Comparison of ENCODE assay signal across 9 mouse cellular contexts in the genomic region with DNA sequence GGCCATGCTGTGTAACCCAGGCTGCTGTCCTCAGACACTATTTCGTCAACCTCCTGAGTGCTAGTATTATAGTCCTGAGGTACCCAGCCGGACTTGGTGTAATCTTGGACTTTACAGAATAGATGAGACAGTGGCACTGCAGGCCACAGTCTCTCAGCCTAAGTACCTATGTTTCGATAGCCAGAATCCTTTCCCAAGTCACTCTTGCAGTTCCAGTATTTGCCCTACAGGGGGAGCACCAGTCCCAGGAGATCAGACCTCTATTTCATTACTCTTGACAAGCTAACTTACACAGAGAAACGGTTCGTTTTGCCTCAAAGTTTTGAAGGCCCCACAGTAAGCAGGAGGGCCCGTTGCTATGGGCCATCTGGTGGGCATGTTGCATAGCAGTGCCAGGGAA. TPM values are rescaled to one million over a fixed set of nuclear protein-coding genes. Genes with fewer than 3 reads are reported as not detected.
DNase-seq lines count a peak whose midpoint lies in the region; ATAC-seq and TF ChIP-seq lines count a peak whose summit lies in the region.
"Had no signal": no experiment of that assay in that cellular context is flagged by ENCODE, and none has a peak within 500 bp of the region (broad histone marks: within the 10 kb centered on the region; RNA-seq: fewer than 3 reads in every experiment).

No protein-coding gene starts in this region.

- H3K27ac ChIP-seq in cerebellum, adult 2 months (ENCODE audit: insufficient read depth, low read length): no peak overlapping the region

- H3K4me3 ChIP-seq in cerebellum, adult 2 months (replicated peaks; ENCODE audit: insufficient read depth, low read depth, low read length): no peak overlapping the region

- WGBS in cerebellum, adult 2 months: 28% methylated on average over 6 of the region's 6 CpGs
- whole genome bisulfite sequencing in large intestine, adult 2 months: 24% methylated on average over 6 of the region's 6 CpGs

- peak in 1 of 2 experiments; percentile 9 for DNase-seq in cerebellum, adult 2 months
- no peak for DNase-seq in cerebellum, adult 11-12 months
- DNase-seq in ovary, postnatal 14 days (ENCODE audit: low spot score): peak; percentile 58
- DNase-seq in ovary, postnatal 10 days (ENCODE audit: low spot score): no peak
- DNase-seq in embryo, embryonic 11 days: peak; percentile 42
- peak; percentile 50 for DNase-seq in large intestine, adult 2 months (ENCODE audit: low read depth, low spot score)
- peak; percentile 77 for DNase-seq in lung, postnatal 36 days

- TF ChIP-seq CTCF in cerebellum, adult 2 months (IDR thresholded peaks at IDR 0.05; ENCODE audit: borderline replicate concordance, insufficient read depth, low read depth, low read length): peak; percentile 19; the same call in 1 of the 2 replicates

- H3K27me3 ChIP-seq in cerebellum, adult 2 months (ENCODE audit: control insufficient read depth, insufficient read depth, low read length): no peaks in the 10 kb centered on the region; the same call in 1 of the 2 replicates

- no peak for ATAC-seq in erythroid progenitor cell, adult 5-6 weeks (replicated peaks; ENCODE audit: low FRiP score, poor library complexity, severe bottlenecking)

- no peaks in the 10 kb centered on the region for H3K4me1 ChIP-seq in cerebellum, adult 2 months (ENCODE audit: control insufficient read depth, insufficient read depth, low read length)

- TF ChIP-seq POLR2A in cerebellum, adult 2 months (IDR thresholded peaks at IDR 0.05; ENCODE audit: borderline replicate concordance, insufficient read depth, low read length): no peak

RNA-seq across cellular contexts. Expression of gene Cyp2b19, which starts 21.5 kb away (rescaled TPM):
- polyA plus RNA-seq in cerebellum, adult 2 months (2012; rRNA removed): not detected in 2 replicates
- polyA plus RNA-seq in large intestine, adult 2 months (2012; rRNA removed): not detected in 2 replicates
- not detected in 2 replicates for total RNA-seq in erythroid progenitor cell, adult 5-6 weeks (2015; ENCODE audit: low replicate concordance)
- total RNA-seq in erythroid progenitor cell, adult 5-6 weeks (2017; ENCODE audit: low replicate concordance): not detected in 2 replicates
- total RNA-seq: heart, postnatal 14 days had no signal

RNA-seq across cellular contexts. Expression of gene Cyp2g1, which starts 30.2 kb away (rescaled TPM):
- not detected in 2 replicates for polyA plus RNA-seq in cerebellum, adult 2 months (2012; rRNA removed)
- not detected in 2 replicates for polyA plus RNA-seq in large intestine, adult 2 months (2012; rRNA removed)
- not detected in 2 replicates for total RNA-seq in erythroid progenitor cell, adult 5-6 weeks (2015; ENCODE audit: low replicate concordance)
- not detected in 2 replicates for total RNA-seq in erythroid progenitor cell, adult 5-6 weeks (2017; ENCODE audit: low replicate concordance)
- total RNA-seq: heart, postnatal 14 days had no signal

RNA-seq across cellular contexts. Expression of gene Cyp2a5, which starts 56.6 kb away (rescaled TPM):
- polyA plus RNA-seq in cerebellum, adult 2 months (2012; rRNA removed): not detected in 2 replicates
- polyA plus RNA-seq in large intestine, adult 2 months (2012; rRNA removed): 0.11 TPM in 1 of 2 replicates, not detected in the other
- not detected in 2 replicates for total RNA-seq in erythroid progenitor cell, adult 5-6 weeks (2015; ENCODE audit: low replicate concordance)
- total RNA-seq in erythroid progenitor cell, adult 5-6 weeks (2017; ENCODE audit: low replicate concordance): not detected in 2 replicates

Comparison
In these comparisons a context has a peak if more than half of its experiments do, and no peak if none do; other contexts are left out.
1. DNase-seq: peak in ovary, postnatal 14 days (single experiment), embryo, embryonic 11 days (single experiment), large intestine, adult 2 months (single experiment) and lung, postnatal 36 days (single experiment); none in cerebellum, adult 11-12 months (single experiment) and ovary, postnatal 10 days (single experiment).